Mouse (Mus musculus) cerebellum, adult 2 months (tissue): ENCODE measurements around the gene Mad1l1.

ENCODE experiments used
- CTCF ChIP-seq: fragments of 200-500 bp; IDR thresholded peaks from 2 replicates; pipeline ENCODE4 v1.5.1; 2011; ENCODE audit warnings: low read depth, mild to moderate bottlenecking, control low read depth, low read length, moderate library complexity, borderline replicate concordance; ENCODE audit not compliant: insufficient read depth
- POLR2A ChIP-seq: fragments of 200-500 bp; IDR thresholded peaks from 2 replicates; pipeline ENCODE4 v1.6.1; 2011; ENCODE audit warnings: low read length, control low read depth, borderline replicate concordance; ENCODE audit not compliant: insufficient read depth

DNA sequence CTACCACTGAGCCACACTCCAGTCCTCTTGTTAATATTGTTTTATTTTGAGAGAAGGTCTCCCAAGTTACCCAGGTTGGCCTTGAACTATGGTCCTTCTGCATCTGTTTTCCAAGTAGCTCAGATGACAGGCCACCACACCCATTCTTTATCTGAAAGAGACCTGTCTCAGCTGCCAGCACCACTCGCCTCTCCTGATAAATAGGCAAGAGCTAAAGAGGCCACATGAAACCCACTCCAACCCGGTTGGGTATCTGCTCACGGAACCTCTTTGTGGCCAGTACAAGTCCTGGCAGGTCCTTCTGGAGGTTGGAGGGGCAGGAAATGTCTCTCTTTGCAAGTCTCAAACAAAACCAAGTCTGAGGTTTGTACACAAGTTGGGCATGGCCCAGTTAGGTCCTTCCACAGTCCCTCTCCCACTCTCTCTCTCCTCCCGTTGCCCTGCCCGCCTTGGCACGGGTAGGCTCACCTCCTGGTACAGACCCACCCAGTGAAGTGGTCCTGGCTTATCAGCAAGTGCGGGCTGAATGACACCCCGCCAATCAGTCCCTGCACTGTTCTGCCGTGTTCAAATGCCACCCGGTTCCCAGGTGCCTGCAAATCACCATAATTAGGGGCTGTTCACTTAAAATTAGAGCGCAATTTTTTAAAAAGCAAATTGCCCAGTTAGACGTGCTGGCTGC lies 308.9 kb downstream of the Mad1l1 start:
- TF ChIP-seq CTCF (no peak), POLR2A (no peak)
